Mouse (Mus musculus): ENCODE data around the gene 1700030J22Rik. TPM values are rescaled to one million over a fixed set of nuclear protein-coding genes. Genes with fewer than 3 reads are reported as not detected.

The 1700030J22Rik gene
- polyA plus RNA-seq (2015; fragmentation: Nextera tagmentation; extraction: Ambion mirVana), result 1.7 and 2.1 TPM in 2 replicates

DNA sequence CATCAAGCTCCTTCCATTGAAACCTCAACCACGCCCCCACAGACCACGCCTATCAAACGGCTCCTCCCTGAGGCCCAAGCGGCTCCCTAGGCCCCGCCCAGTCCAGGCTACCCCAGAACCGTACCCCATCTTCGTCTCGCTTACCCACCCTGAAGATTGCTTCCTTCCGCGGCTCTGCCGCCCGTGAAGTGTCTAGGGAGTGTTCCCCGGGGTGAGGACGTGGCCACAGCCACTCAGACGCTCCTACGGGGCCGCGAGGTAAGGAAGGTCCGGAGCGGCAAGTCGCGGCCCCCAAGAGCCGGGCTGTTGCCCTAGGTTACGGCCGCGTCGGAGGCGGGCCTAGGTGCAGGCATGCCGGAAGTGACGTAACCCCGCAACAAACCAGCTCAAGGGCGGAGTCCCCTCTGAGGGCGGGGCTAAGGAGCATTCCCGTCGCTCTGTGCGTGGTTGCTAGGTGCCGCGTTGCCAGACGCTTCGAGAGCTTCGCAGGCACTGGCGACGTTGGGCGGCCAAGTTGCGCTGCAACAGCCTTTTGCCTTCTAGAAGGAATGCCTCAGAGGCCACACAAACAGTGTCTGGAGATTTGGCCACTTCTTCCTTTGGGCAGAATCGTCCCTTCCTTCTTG is at the start of gene 1700030J22Rik:
1700030J22Rik (minus strand) TSS at position 329 of the 626 bp plus-strand sequence.
- no peaks in the 10 kb centered on the region for H3K27me3 ChIP-seq
- H3K9me3 ChIP-seq, result no peaks in the 10 kb centered on the region
- peak; percentile 99 for ATAC-seq (ENCODE audit: insufficient number of reproducible peaks, low FRiP score, low TSS enrichment, low read depth)
- peak within 1 kb of the TSS; percentile 74 for H3K4me2 ChIP-seq
- H3K4me3 ChIP-seq, result peak within 1 kb of the TSS; percentile 64
- H3K27ac ChIP-seq, result no peak within 1 kb of the TSS
- H3K9ac ChIP-seq, result peak within 1 kb of the TSS; percentile 21; the same call in 1 of the 2 replicates
- H3K4me1 ChIP-seq, result peaks cover 16% of the 10 kb centered on the region; the same call in 1 of the 2 replicates
- H3K36me3 ChIP-seq, result peaks cover 5% of the 10 kb centered on the region
- WGBS, result under 1% methylated on average over 46 of the region's 46 CpGs

GRCm38 (mm10) chr8:117027601-117028000 is 48.8 kb upstream of the 1700030J22Rik start:
- no peak overlapping the region for H3K9ac ChIP-seq

DNA sequence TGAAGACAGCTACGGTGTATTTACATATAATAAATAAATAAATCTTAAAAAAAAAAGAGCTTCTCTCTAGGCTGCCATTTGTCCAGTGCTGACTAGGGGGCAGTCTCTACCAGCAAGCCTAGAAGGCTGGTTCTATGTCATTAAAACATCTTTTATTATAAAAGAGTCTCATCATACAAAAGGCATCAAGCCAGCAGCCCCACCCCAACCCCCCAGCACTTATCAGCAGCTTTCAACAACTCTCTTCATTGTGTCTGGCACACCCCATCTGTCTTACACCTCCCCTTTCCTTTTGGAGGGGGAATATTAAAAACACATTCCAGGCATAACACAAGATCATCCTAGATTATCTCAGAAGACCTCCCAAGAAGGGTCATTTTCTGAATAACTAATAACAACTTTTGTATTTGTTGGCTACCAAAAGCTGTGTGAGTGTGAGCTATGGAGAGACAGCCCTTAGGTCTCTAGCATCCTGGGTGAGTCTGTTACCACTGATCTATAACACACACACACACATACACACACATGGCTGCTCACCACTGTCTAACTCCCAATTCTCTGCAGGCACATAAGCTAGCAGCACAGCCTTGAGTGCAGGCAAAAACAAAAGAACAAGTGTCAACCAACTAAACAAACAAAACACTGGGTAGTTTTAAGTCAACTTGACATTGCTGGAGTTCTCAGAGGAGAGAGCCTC is 43.7 kb upstream of the 1700030J22Rik start:
- WGBS, result 73% methylated on average over 1 of the region's 1 CpGs

More at GRCm38 (mm10) chr8:117027601-117028000, 48.8 kb upstream of the 1700030J22Rik start:
- no peaks in the 10 kb centered on the region for H3K4me1 ChIP-seq
- H3K4me2 ChIP-seq, result no peak overlapping the region
- no peak overlapping the region for H3K4me3 ChIP-seq
- no peak for ATAC-seq (ENCODE audit: insufficient number of reproducible peaks, low FRiP score, low TSS enrichment, low read depth)
- H3K36me3 ChIP-seq, result no peaks in the 10 kb centered on the region
- 80% methylated on average over 5 of the region's 5 CpGs for WGBS
- no peaks in the 10 kb centered on the region for H3K27me3 ChIP-seq
- no peak overlapping the region for H3K27ac ChIP-seq
- H3K9me3 ChIP-seq, result no peaks in the 10 kb centered on the region

GRCm38 (mm10) chr8:117019323-117020275 is 40.8 kb upstream of the 1700030J22Rik start:
- no peaks in the 10 kb centered on the region for H3K9me3 ChIP-seq
- peaks cover 3% of the 10 kb centered on the region; the same call in 1 of the 2 replicates for H3K4me1 ChIP-seq
- no peak overlapping the region for H3K4me2 ChIP-seq
- H3K27me3 ChIP-seq, result no peaks in the 10 kb centered on the region
- no peak overlapping the region for H3K9ac ChIP-seq
- ATAC-seq (ENCODE audit: insufficient number of reproducible peaks, low FRiP score, low TSS enrichment, low read depth), result no peak
- H3K27ac ChIP-seq, result no peak overlapping the region
- H3K4me3 ChIP-seq, result no peak overlapping the region
- no peaks in the 10 kb centered on the region for H3K36me3 ChIP-seq
- WGBS, result 69% methylated on average over 18 of the region's 18 CpGs

More for the DNA sequence above, 43.7 kb upstream of the 1700030J22Rik start:
- no peak overlapping the region for H3K27ac ChIP-seq
- H3K27me3 ChIP-seq, result no peaks in the 10 kb centered on the region
- no peaks in the 10 kb centered on the region for H3K36me3 ChIP-seq
- no peak overlapping the region for H3K4me3 ChIP-seq
- no peak overlapping the region for H3K4me2 ChIP-seq
- no peak for ATAC-seq (ENCODE audit: insufficient number of reproducible peaks, low FRiP score, low TSS enrichment, low read depth)
- H3K9me3 ChIP-seq, result no peaks in the 10 kb centered on the region
- peaks cover 3% of the 10 kb centered on the region; the same call in 1 of the 2 replicates for H3K4me1 ChIP-seq
- no peak overlapping the region for H3K9ac ChIP-seq

GRCm38 (mm10) chr8:117017896-117018295 is 39.1 kb upstream of the 1700030J22Rik start:
- Histone ChIP-seq H3K36me3 (no peaks in the 10 kb centered on the region), H3K4me1 (peaks cover 3% of the 10 kb centered on the region; the same call in 1 of the 2 replicates), H3K9ac (no peak overlapping the region), H3K27me3 (no peaks in the 10 kb centered on the region), H3K27ac (no peak overlapping the region), H3K4me3 (no peak overlapping the region), H3K9me3 (no peaks in the 10 kb centered on the region), H3K4me2 (no peak overlapping the region)
- ATAC-seq (ENCODE audit: insufficient number of reproducible peaks, low FRiP score, low TSS enrichment, low read depth), result no peak
- WGBS, result 90% methylated on average over 4 of the region's 4 CpGs

- peaks cover 3% of the 10 kb centered on the region; the same call in 1 of the 2 replicates for H3K4me1 ChIP-seq
- H3K36me3 ChIP-seq, result no peaks in the 10 kb centered on the region
- H3K9ac ChIP-seq, result no peak overlapping the region
- H3K4me2 ChIP-seq, result no peak overlapping the region
- 61% methylated on average over 8 of the region's 8 CpGs for WGBS
- no peak overlapping the region for H3K27ac ChIP-seq
- H3K4me3 ChIP-seq, result no peak overlapping the region
- no peaks in the 10 kb centered on the region for H3K9me3 ChIP-seq
- ATAC-seq (ENCODE audit: insufficient number of reproducible peaks, low FRiP score, low TSS enrichment, low read depth), result no peak
- no peaks in the 10 kb centered on the region for H3K27me3 ChIP-seq
Measured at GRCm38 (mm10) chr8:117017006-117017405, 38.2 kb upstream of the 1700030J22Rik start.

DNA sequence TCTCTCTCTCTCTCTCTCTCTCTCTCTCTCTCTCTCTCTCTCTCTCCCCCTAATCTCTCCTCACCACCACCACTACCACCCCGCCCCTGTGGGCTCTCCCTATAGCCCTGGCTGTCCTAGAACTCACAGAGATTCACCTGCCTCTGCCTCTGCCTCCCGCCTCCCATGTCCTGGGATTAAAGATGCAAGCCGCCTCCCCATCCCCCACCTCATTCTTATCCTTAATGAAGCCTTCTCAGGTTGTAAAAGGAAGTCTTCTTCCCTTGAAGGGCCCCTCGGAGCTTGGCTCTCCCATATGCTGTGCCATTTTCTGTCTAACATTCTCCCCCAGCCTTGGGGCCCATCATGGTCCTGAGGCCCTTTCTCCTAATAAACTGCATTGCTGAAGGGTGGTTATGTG is 36.9 kb upstream of the 1700030J22Rik start:
- no peak overlapping the region for H3K9ac ChIP-seq
- H3K4me2 ChIP-seq, result no peak overlapping the region
- H3K27me3 ChIP-seq, result no peaks in the 10 kb centered on the region
- 57% methylated on average over 4 of the region's 4 CpGs for WGBS
- peaks cover 3% of the 10 kb centered on the region; the same call in 1 of the 2 replicates for H3K4me1 ChIP-seq
- no peaks in the 10 kb centered on the region for H3K9me3 ChIP-seq
- ATAC-seq (ENCODE audit: insufficient number of reproducible peaks, low FRiP score, low TSS enrichment, low read depth), result no peak
- no peaks in the 10 kb centered on the region for H3K36me3 ChIP-seq
- no peak overlapping the region for H3K27ac ChIP-seq
- H3K4me3 ChIP-seq, result no peak overlapping the region

DNA sequence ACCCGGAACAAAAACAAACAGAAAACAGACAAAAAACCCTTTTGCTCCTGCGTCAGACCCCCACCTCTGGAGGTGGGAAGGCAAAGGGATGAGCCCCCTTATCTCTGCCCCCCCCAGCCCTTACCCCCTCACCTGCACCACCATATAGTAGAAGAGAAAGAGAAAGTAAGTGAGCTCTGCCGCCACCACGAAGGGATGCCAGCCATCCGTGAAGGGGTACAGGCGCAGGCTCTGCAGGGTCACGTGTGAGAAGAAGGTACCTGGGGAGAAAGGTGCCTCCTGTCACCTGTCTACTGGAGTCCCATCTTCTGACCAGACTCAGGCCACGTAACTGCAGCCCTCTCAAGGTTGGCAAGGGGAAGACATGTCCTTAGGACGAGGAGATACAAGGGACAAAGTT is 32.6 kb upstream of the 1700030J22Rik start:
- Histone ChIP-seq H3K4me3 (no peak overlapping the region), H3K36me3 (no peaks in the 10 kb centered on the region), H3K9me3 (no peaks in the 10 kb centered on the region), H3K9ac (no peak overlapping the region), H3K4me1 (no peaks in the 10 kb centered on the region), H3K27ac (no peak overlapping the region), H3K4me2 (no peak overlapping the region), H3K27me3 (no peaks in the 10 kb centered on the region)
- 86% methylated on average over 9 of the region's 9 CpGs for WGBS
- no peak for ATAC-seq (ENCODE audit: insufficient number of reproducible peaks, low FRiP score, low TSS enrichment, low read depth)

- Histone ChIP-seq H3K27ac (no peak overlapping the region), H3K27me3 (no peaks in the 10 kb centered on the region), H3K9ac (peak overlapping the region; percentile 54), H3K4me2 (peak overlapping the region; percentile 89), H3K4me3 (peak overlapping the region; percentile 58), H3K9me3 (no peaks in the 10 kb centered on the region), H3K36me3 (no peaks in the 10 kb centered on the region), H3K4me1 (peaks cover 10% of the 10 kb centered on the region)
- WGBS, result 65% methylated on average over 11 of the region's 11 CpGs
- no peak for ATAC-seq (ENCODE audit: insufficient number of reproducible peaks, low FRiP score, low TSS enrichment, low read depth)
Measured at GRCm38 (mm10) chr8:116994016-116994716, 15.4 kb upstream of the 1700030J22Rik start.

GRCm38 (mm10) chr8:116993095-116993867 is 14.5 kb upstream of the 1700030J22Rik start, which contains the start of gene Gcsh:
Gene Gcsh, minus strand, starts transcription at chr8:116993537.
- under 1% methylated on average over 56 of the region's 56 CpGs for WGBS
- Histone ChIP-seq H3K4me1 (peaks cover 10% of the 10 kb centered on the region), H3K4me3 (peak within 1 kb of the TSS; percentile 58), H3K36me3 (no peaks in the 10 kb centered on the region), H3K4me2 (peak within 1 kb of the TSS; percentile 89), H3K27ac (peak within 1 kb of the TSS; percentile 76), H3K9me3 (no peaks in the 10 kb centered on the region), H3K9ac (peak within 1 kb of the TSS; percentile 54), H3K27me3 (no peaks in the 10 kb centered on the region)
- peak; percentile 100 for ATAC-seq (ENCODE audit: insufficient number of reproducible peaks, low FRiP score, low TSS enrichment, low read depth)

Data from limb, embryonic 15.5 days (tissue).